Mouse (Mus musculus) ES-E14 (cell line): Measurements from ENCODE around the gene Sarm1. TPM values are rescaled to one million over a fixed set of nuclear protein-coding genes. Genes with fewer than 3 reads are reported as not detected.
A peak's percentile ranks its signal among the peaks of the same experiment; 100 is the strongest.

Experiments used
- DNase-seq: peaks from one replicate; pipeline ENCODE4 v3.0.0-alpha.2; 2013; ENCODE audit warnings: low read depth, low spot score
- H3K27ac ChIP-seq: 2 replicates; pipeline ENCODE4 v1.5.1; 2012; ENCODE audit warnings: low read depth, mild to moderate bottlenecking, low read length, moderate library complexity, mixed read lengths; ENCODE audit not compliant: poor library complexity, insufficient read depth, severe bottlenecking
- H3K36me3 ChIP-seq: 2 replicates; pipeline ENCODE4 v1.6.1; 2012; ENCODE audit warnings: mild to moderate bottlenecking, low read length, moderate library complexity, mixed read lengths; ENCODE audit not compliant: control insufficient read depth, poor library complexity, insufficient read depth, severe bottlenecking
- H3K4me1 ChIP-seq, 2 experiments: fragments of 150-350 bp in 1 of 2; sonication (generic) in 1 of 2; 2 replicates each; pipeline ENCODE4 v1.6.1; 2012; ENCODE audit warnings: low read length in 2 of 2, mild to moderate bottlenecking in 1 of 2, mixed read lengths in 1 of 2; ENCODE audit not compliant: control insufficient read depth in 2 of 2, insufficient read depth in 2 of 2, poor library complexity in 1 of 2
- H3K4me3 ChIP-seq, 2 experiments: fragments of 150-350 bp in 1 of 2; sonication (generic) in 1 of 2; 2 replicates each; pipeline ENCODE4 v1.5.1; 2012; ENCODE audit warnings: low read length in 2 of 2, low read depth in 1 of 2, mild to moderate bottlenecking in 1 of 2, mixed read lengths in 1 of 2; ENCODE audit not compliant: insufficient read depth in 1 of 2, poor library complexity in 1 of 2, severe bottlenecking in 1 of 2
- H3K9ac ChIP-seq: 2 replicates; pipeline ENCODE4 v1.6.1; 2012; ENCODE audit warnings: low read depth, mild to moderate bottlenecking, low read length, mixed read lengths; ENCODE audit not compliant: poor library complexity, insufficient read depth, severe bottlenecking
- H3K9me3 ChIP-seq: fragments of 150-350 bp; sonication (generic); 2 replicates; pipeline ENCODE4 v1.6.1; 2012; ENCODE audit warnings: low read depth, mild to moderate bottlenecking, low read length; ENCODE audit not compliant: control insufficient read depth, insufficient read depth
- CHD2 ChIP-seq: IDR thresholded peaks from 2 replicates; pipeline ENCODE4 v1.6.1; 2014; ENCODE audit warnings: mild to moderate bottlenecking, low read depth, low read length, inconsistent platforms
- HCFC1 ChIP-seq: IDR thresholded peaks from 2 replicates; pipeline ENCODE4 v1.6.1; 2012; ENCODE audit warnings: low read length, inconsistent platforms, borderline replicate concordance; ENCODE audit not compliant: insufficient read depth
- MAFK ChIP-seq: IDR thresholded peaks from 2 replicates; pipeline ENCODE4 v1.6.1; 2014; ENCODE audit warnings: mild to moderate bottlenecking, low read depth, low read length, inconsistent platforms; ENCODE audit not compliant: insufficient read depth
- ZC3H11A ChIP-seq: IDR thresholded peaks from 2 replicates; pipeline ENCODE4 v1.6.1; 2012; ENCODE audit warnings: low read depth, mild to moderate bottlenecking, inconsistent platforms, low read length, borderline replicate concordance
- ZNF384 ChIP-seq: IDR thresholded peaks from 2 replicates; pipeline ENCODE4 v1.6.1; 2012; ENCODE audit warnings: low read depth, low read length, inconsistent platforms
- in situ Hi-C, 2 experiments: fragments of 600-800 bp; cut with MboI; formaldehyde crosslinking; loops; one replicate each; pipeline ENCODE4 v1.15.1; 2025; ENCODE audit warnings: low sequenced_read_pairs in 2 of 2, inconsistent platforms in 1 of 2; ENCODE audit not compliant: unreplicated experiment in 2 of 2
- total RNA-seq: library from RNA; depleted of rRNA; stranded (reverse); fragments of 300-350 nt; gene quantifications from 2 replicates; pipeline ENCODE4 v1.2.3, GENCODE M21; 2012

Gene Sarm1
- total RNA-seq, 1 experiment = 3.7 TPM

- in situ Hi-C loops = no loop called here
These were observed 26.0 kb downstream of the Sarm1 start for GRCm38 (mm10) chr11:78471326-78472103.

GRCm38 (mm10) chr11:78467932-78468331 lies 29.6 kb downstream of the Sarm1 start:
- in situ Hi-C loops = no loop called here
- peaks cover 0 to 20% of the 10 kb centered on the region in 2 experiments; a peak in 2 of 4 replicates for H3K4me1 ChIP-seq
- no peaks in the 10 kb centered on the region for H3K36me3 ChIP-seq
- no peak overlapping the region for H3K27ac ChIP-seq
- no peaks in the 10 kb centered on the region for H3K9me3 ChIP-seq
- DNase-seq = no peak
- TF ChIP-seq ZNF384 (no peak), HCFC1 (no peak), CHD2 (no peak), MAFK (no peak), ZC3H11A (no peak)
- H3K9ac ChIP-seq = no peak overlapping the region
- no peak overlapping the region for H3K4me3 ChIP-seq

More at GRCm38 (mm10) chr11:78471326-78472103, 26.0 kb downstream of the Sarm1 start:
- H3K27ac ChIP-seq = no peak overlapping the region
- no peaks in the 10 kb centered on the region for H3K9me3 ChIP-seq
- no peak for TF ChIP-seq CHD2
- DNase-seq = no peak
- H3K9ac ChIP-seq = no peak overlapping the region
- H3K4me1 ChIP-seq = peaks cover 0 to 2% of the 10 kb centered on the region in 2 experiments; a peak in 1 of 4 replicates
- no peaks in the 10 kb centered on the region for H3K36me3 ChIP-seq
- H3K4me3 ChIP-seq = no peak overlapping the region

DNA sequence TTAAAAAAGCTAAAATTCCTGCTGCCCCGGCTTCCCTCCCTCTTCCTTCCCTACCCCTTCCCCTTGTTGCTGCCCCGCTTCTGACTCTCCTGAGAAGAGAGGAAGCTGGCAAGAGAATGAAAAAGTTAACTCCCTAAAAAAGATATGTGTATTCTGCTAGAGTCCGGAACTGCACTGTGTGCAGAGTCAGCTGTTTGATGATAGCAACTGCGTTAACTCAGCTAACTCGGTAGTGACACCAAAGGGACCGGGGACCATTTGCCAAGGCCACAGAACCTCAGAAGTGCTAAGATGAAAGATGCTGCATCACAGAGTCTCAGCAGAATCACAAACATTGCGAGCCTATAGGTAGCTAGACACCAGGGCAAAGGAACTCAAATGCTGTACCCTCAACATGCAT lies 30.0 kb downstream of the Sarm1 start:
- Histone ChIP-seq H3K9me3 (no peaks in the 10 kb centered on the region), H3K27ac (no peak overlapping the region), H3K4me1 (peaks cover 0 to 20% of the 10 kb centered on the region in 2 experiments; a peak in 2 of 4 replicates), H3K36me3 (no peaks in the 10 kb centered on the region), H3K4me3 (no peak overlapping the region), H3K9ac (no peak overlapping the region)
- no peak for DNase-seq
- no peak for TF ChIP-seq CHD2
- in situ Hi-C loops = no loop called here

DNA sequence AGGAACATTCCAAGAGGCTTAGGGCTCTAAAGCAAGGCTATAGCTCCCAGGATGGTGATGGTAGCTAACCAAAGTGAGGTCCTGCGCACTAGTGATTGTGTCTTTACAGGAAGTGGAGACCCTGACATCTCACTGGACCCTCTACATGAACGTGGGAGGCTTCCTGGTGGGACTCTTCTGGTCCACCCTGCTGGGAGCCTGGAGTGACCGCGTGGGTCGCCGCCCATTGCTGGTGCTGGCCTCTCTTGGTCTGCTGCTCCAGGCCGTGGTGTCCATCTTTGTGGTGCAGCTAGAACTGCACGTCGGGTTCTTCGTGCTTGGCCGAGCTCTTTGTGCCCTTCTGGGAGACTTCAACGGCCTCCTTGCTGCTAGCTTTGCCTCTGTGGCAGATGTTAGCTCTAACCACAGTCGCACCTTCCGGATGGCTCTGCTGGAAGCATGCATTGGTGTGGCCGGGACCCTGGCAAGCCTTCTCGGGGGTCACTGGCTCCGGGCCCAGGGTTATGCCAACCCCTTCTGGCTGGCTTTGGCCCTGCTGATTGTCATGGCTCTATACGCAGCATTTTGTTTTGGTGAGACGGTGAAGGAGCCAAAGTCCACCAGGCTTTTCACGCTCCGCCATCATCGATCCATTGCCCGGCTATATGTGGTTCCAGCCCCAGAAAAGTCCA lies 31.2 kb downstream of the Sarm1 start:
- Histone ChIP-seq H3K4me1 (peaks cover 0 to 20% of the 10 kb centered on the region in 2 experiments; a peak in 2 of 4 replicates), H3K36me3 (no peaks in the 10 kb centered on the region), H3K27ac (no peak overlapping the region), H3K4me3 (peak overlapping the region; percentile 89 to 92), H3K9ac (peak overlapping the region; percentile 89; the same call in 1 of the 2 replicates), H3K9me3 (no peaks in the 10 kb centered on the region)
- TF ChIP-seq HCFC1 (no peak), ZNF384 (no peak), CHD2 (no peak), ZC3H11A (no peak), MAFK (no peak)
- in situ Hi-C loops = no loop called here
- no peak for DNase-seq
